Mouse (Mus musculus): ENCODE results near the gene Wdr4. TPM values are rescaled to one million over a fixed set of nuclear protein-coding genes. Genes with fewer than 3 reads are reported as not detected.

The Wdr4 gene
- total RNA-seq (2021): 10 to 100 TPM; 26.4 to 27.7 TPM
- long read RNA-seq, experiment 1, full-length matches to known transcripts: 38 of 55 reads
- long read RNA-seq, experiment 1, partial matches to known transcripts: 1 of 55 reads
- long read RNA-seq, experiment 1, other reads (novel, unspliced or antisense): 16 of 55 reads
- long read RNA-seq, experiment 2, full-length matches to known transcripts: 20 of 29 reads
- long read RNA-seq, experiment 2, partial matches to known transcripts: 4 of 29 reads
- long read RNA-seq, experiment 2, other reads (novel, unspliced or antisense): 5 of 29 reads

GRCm38 (mm10) chr17:31519946-31520838 lies at the start of gene Wdr4, which contains the start of gene Ndufv3:
Gene Wdr4 (minus strand): TSS chr17:31519980.
Gene Ndufv3 (plus strand): TSS chr17:31520115.
- H3K4me3 ChIP-seq: peak within 1 kb of the TSS; percentile 76
- intact Hi-C loops (cut with DNase I): loop anchor here (2.0 kb wide), 1 partner anchor 45 kb away; the partner anchor contains the start of gene Pknox1
- peak; percentile 96 to 98 for DNase-seq (ENCODE audit: extremely low spot score in 1 of 2, low spot score in 2 of 2)
- peak; percentile 40 for TF ChIP-seq CTCF (IDR thresholded peaks at IDR 0.05)
- peak within 1 kb of the TSS; percentile 94 for H3K27ac ChIP-seq

DNA sequence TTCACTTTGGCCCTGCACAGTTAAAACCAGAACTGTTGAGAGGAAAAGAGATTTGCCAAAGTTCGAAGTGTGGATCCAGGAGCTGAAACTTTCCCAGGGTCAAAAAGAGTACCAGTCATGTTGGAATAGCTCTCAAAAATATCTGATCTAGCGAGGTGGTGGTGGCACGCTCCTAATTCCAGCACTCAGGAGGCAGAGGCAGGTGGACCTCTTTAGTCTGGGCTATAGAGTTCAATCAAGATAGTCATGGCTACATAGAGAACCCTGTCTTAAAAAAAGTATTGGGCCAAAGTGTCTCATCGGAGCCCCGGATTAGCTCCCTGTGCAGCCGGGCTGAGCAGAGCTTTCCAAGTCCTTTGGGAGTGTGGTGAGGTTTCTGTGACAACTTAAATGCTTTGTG lies 46.5 kb upstream of the Wdr4 start:
- intact Hi-C loops (cut with DNase I): loop anchor here (5.0 kb wide), 1 partner anchor 1266 kb away; the partner anchor contains the start of gene Zfp799
- no peak for DNase-seq (ENCODE audit: extremely low spot score in 1 of 2, low spot score in 2 of 2)
- peak overlapping the region; percentile 55 for H3K4me3 ChIP-seq
- peak overlapping the region; percentile 95; the same call in 1 of the 2 replicates for H3K27ac ChIP-seq
- TF ChIP-seq CTCF (IDR thresholded peaks at IDR 0.05): no peak

DNA sequence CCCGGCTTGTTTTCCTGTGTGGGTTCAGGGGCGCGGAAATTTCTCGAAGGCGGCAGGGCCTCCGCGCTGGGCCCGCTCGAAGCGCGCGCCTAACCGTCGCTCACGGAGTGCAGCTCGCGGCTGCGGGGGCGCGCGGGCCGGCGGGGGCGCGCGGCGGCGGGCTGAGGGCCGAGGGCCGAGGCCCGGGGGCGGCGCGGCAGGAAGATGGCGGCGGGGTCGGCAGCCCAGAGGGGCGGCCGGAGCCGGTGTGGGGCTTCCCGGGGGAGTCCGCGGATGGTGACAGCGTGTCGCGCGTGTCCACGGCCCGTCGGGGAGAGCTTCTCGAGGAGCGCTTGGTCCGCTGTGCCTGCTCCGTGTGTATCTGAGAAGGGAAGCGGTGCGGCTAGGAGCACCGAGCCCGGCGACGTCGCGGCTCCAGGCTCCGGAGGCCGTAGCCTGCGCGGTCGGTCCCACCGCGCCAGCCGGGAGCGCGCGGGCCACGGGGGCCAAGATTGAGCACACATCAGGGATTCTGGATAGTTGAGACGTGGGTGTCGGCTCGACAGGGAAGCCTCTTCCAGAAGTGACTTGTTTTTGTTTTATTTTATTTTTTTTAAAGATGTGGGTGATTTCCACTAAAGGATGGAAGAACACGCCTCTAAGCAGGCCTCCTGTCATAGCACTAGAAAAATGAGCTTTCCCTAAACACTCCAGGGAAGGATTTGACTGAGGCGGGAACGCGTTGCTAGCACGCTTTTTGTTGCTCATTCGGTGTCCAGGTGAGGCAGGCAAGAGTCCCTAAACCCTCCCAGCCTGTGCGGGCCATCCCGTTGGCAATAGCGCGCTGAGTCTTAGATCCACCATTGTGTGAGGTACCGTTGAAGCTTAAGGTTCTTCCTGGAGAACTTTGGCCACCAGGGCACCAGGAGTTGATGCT lies 45.6 kb upstream of the Wdr4 start:
- TF ChIP-seq CTCF (IDR thresholded peaks at IDR 0.05): no peak; the same call in 1 of the 2 replicates

GRCm38 (mm10) chr17:31564858-31565140 lies 45.0 kb upstream of the Wdr4 start:
- peak overlapping the region; percentile 95 for H3K27ac ChIP-seq
- no peak for TF ChIP-seq CTCF (IDR thresholded peaks at IDR 0.05)
- intact Hi-C loops (cut with DNase I): loop anchor here (2.0 to 5.0 kb wide), 4 partner anchors 44 to 1268 kb away; partner anchors contain the start of genes Ndufv3, U2af1 and Zfp799
- peak overlapping the region; percentile 55 for H3K4me3 ChIP-seq
- no peak for DNase-seq (ENCODE audit: extremely low spot score in 1 of 2, low spot score in 2 of 2)

More for the DNA sequence above, 45.6 kb upstream of the Wdr4 start:
- Histone ChIP-seq H3K4me3 (peak overlapping the region; percentile 55), H3K27ac (peak overlapping the region; percentile 95)
- DNase-seq (ENCODE audit: extremely low spot score in 1 of 2, low spot score in 2 of 2): peak; percentile 64 to 69
- intact Hi-C loops (cut with DNase I): loop anchor here (2.0 to 5.0 kb wide), 4 partner anchors 45 to 1267 kb away; partner anchors contain the start of genes Ndufv3, U2af1 and Zfp799

DNA sequence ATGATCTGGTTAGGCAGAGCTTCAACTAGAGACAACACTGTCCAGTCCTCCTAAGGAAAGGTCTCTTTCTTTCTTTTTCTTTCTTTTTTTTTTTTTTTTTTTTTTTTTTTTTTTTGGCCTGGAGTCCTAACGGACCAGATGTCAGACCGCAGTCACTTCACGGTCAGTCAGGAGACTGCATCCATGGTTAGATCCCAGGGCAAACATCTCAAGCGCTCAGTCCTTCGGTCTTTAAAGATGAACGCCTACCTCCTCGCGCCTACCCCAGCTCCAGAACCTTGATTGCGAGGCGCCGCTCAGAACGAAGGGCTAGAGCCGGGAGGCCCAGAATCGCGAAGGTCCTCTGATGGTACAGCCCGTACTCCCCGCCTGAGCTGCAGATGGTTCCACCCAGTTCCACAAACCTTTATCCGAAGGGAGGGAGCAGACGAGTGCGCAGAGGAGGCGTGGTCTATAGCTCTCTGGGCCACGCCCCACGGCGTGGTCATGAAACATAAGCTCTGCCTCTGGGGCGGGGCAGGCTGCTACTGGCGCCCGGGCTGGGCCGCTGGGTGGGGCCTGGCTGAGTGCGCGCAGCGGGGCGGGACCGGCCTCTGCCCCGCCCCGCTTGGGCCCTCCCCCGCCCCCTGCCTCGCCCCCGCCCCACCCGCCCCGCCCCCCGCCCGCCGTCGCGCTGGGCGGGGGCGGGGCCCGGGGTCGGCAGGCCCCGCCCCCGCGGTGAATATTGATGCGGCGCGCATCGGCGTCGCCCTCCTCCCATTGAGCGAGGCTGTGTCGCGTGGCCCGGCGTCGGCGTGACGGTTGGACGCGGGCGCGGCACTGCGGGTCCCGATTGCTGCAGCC lies 44.5 kb upstream of the Wdr4 start, which contains the start of gene Pknox1:
Pknox1 (plus strand) TSS at position 720 of the 843 bp plus-strand sequence.
- intact Hi-C loops (cut with DNase I): loop anchor here (2.0 kb wide), 3 partner anchors 43 to 95 kb away; partner anchors contain the start of genes Ndufv3 and U2af1

GRCm38 (mm10) chr17:31563632-31564014 lies 43.8 kb upstream of the Wdr4 start:
- intact Hi-C loops (cut with DNase I): loop anchor here (2.0 kb wide), 4 partner anchors 27 to 95 kb away; partner anchors contain the start of genes Ndufv3 and U2af1
- no peak for TF ChIP-seq CTCF (IDR thresholded peaks at IDR 0.05)
- Histone ChIP-seq H3K27ac (peak overlapping the region; percentile 99), H3K4me3 (peak overlapping the region; percentile 46)
- DNase-seq (ENCODE audit: extremely low spot score in 1 of 2, low spot score in 2 of 2): peak; percentile 20 to 36

More for the DNA sequence above, 44.5 kb upstream of the Wdr4 start, which contains the start of gene Pknox1:
- TF ChIP-seq CTCF (IDR thresholded peaks at IDR 0.05): no peak
- peak; percentile 96 to 99 for DNase-seq (ENCODE audit: extremely low spot score in 1 of 2, low spot score in 2 of 2)
- Histone ChIP-seq H3K4me3 (peak within 1 kb of the TSS; percentile 55), H3K27ac (peak within 1 kb of the TSS; percentile 99)

- no peak for DNase-seq (ENCODE audit: extremely low spot score in 1 of 2, low spot score in 2 of 2)
These were observed 39.4 kb upstream of the Wdr4 start for GRCm38 (mm10) chr17:31559021-31559789.

GRCm38 (mm10) chr17:31557947-31558542 lies 38.3 kb upstream of the Wdr4 start:
- intact Hi-C loops (cut with DNase I): no loop called here
- no peak overlapping the region for H3K4me3 ChIP-seq
- H3K27ac ChIP-seq: no peak overlapping the region
- DNase-seq (ENCODE audit: extremely low spot score in 1 of 2, low spot score in 2 of 2): no peak
- no peak for TF ChIP-seq CTCF (IDR thresholded peaks at IDR 0.05)

More at GRCm38 (mm10) chr17:31559021-31559789, 39.4 kb upstream of the Wdr4 start:
- intact Hi-C loops (cut with DNase I): no loop called here
- Histone ChIP-seq H3K4me3 (no peak overlapping the region), H3K27ac (no peak overlapping the region)
- no peak for TF ChIP-seq CTCF (IDR thresholded peaks at IDR 0.05)

Data from left cerebral cortex, adult 2 months (tissue).